Mouse (Mus musculus) left cerebral cortex, adult 8-10 months (tissue): ENCODE measurements around the gene Fcna. TPM values are rescaled to one million over a fixed set of nuclear protein-coding genes. Genes with fewer than 3 reads are reported as not detected.
A peak's percentile ranks its signal among the peaks of the same experiment; 100 is the strongest.

Experiments
- DNase-seq, 2 experiments: peaks; one replicate each; pipeline ENCODE4 v3.0.0; 2022; ENCODE audit warnings: low spot score in 2 of 2
- total RNA-seq, 4 experiments: library from RNA; stranded (reverse); gene quantifications; 2 replicates each; pipeline ENCODE4 v1.2.4; 2022

The Fcna gene
- total RNA-seq, 4 experiments from 2014 or later: 0.46 to 1.2 (median 0.80) TPM

GRCm38 (mm10) chr2:25608671-25609070 is 19.2 kb downstream of the Fcna start:
- no peak for DNase-seq

DNA sequence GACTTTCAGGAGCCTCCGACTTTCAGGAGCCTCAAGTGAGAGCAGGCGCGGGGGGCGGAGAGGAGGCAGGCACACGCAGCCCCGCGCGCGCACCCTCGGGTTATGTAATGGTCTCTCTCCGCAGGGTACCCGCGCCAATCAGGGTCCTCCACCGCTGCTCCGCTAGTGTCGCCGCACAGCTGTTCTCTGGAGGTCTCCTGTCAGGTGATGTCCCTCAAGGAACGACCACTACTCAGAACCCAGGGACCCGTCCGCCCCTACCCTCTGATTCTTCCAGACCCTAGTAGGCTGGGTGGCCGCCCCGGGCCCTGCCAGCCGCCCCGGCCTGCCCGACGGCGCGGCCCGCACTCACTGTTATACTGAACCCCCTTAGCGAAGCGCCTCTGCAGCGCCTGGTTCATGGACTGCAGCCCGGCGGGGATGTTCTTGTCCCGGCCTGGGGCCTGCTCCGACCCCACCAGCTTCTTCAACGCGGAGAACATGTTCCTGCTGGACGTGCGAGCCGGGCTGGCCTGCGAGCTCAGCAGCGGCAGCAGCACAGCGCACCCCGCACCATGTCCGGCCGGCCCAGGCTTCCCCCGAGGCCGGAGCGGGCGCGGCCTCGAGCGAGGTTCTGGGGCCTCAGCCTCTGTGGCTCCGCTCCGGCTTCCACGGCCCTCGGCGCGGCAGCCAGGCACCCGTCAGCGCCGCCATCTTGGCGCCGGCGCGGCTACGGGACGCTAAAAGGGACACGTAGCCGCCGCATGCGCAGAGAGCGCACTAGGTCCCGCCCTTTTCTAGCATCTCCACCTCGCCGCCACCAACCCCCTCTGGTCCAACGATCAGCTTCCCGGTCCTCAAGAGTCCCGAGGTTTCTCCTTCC is 19.8 kb downstream of the Fcna start, which contains the start of gene Rabl6:
Gene Rabl6, minus strand, starts transcription at position 761 of the 862 bp plus-strand sequence.
- peak; percentile 84 to 85 for DNase-seq

- DNase-seq: no peak
These were observed 25.3 kb downstream of the Fcna start for GRCm38 (mm10) chr2:25602526-25602925.

DNA sequence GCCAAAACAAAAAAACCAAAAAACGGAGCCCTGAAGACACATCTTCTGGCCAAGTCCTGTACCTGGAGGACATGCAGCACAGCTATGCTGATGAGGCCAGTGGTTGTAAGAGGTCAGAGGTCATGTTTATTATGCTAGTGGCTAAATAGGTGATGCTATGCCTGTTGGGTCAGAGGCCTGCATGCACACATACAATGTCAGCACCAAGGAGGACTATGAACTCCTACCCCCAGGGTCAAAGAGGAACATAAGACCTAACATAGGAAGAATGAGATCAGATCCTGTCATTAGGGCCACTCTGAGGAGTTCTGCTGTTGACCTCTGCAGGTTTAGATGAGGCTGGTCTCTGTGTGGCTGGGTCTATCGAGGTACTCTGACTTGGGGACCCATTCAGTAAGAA is 27.8 kb downstream of the Fcna start:
- no peak for DNase-seq

DNA sequence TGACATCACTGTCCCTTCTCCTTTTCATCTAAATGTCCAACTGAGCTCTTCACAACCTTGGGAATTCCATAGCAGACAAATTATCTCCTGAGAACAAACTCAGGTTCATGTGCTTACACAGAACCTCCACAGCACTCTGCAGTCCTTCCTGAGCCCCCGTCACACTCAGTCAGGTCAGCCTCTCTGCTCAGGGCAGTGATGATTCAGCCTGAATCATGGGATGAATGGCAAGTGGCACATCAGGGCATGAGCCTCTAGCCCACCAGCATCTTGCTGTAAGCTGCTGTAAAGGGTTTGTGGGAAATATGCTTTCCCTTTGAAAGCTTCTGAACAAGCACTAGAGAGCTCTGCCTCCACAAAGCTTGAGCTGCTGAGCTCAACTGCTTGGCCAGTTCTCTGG is 29.1 kb downstream of the Fcna start:
- no peak for DNase-seq

DNA sequence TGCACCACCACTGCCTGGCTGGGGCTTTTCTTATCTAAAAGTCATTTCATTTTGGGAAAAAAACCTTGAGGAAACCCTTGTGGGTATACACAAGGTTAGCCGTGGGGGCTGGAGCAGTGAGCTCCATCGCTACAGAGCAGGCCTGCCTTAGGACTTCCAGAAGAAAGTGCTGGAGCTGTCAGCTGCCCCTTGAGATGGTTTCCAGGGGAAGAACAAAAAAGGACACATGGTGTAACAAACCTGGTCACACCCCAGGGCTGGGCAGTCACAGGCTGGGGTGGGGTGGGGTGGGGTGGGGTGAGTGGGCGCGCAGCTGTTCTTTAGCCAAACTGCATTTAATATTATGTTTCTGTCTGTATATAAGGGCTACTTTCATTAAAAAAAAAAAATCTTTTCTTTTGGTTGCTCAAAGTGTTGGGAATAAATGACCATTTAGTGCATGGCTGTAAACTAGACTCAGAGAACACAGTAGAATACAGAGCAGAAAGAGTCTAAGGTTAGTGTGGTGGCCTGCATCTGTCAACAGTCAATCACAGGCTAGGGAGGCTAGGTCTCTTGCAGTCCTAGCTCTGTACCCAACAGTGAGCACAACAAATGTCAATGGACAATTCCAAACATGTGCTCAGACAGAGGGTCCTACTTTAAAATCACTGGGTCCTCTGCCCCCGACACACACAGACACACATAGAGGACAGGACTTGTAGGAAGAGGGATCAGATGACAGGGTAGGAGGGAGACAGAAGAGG is 30.9 kb downstream of the Fcna start:
- DNase-seq: no peak

- no peak for DNase-seq
These were observed 36.0 kb downstream of the Fcna start for GRCm38 (mm10) chr2:25591863-25592262.

GRCm38 (mm10) chr2:25588227-25588907 is 39.5 kb downstream of the Fcna start:
- no peak for DNase-seq

DNA sequence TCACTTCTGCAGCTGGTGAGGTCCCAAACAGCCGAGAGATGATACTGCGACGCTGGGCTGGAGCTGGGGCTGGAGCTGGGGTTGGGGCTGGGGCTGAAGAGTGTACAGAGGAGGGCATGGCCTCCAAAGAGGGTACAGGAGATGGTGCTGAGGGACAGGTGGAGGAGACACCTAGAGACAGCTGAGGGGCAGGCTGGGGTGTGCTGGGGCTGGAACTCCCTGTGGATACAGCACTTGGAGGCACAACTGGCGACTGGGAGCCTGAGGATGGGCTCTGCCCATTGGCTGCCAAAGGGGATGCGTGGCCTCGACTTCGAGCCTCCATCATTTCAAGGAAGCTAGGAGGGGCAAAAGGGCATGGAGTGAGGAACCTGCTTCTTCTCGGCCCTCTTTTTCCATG is 40.5 kb downstream of the Fcna start:
- DNase-seq: no peak

GRCm38 (mm10) chr2:25585601-25586000 is 42.2 kb downstream of the Fcna start:
- DNase-seq: no peak

DNA sequence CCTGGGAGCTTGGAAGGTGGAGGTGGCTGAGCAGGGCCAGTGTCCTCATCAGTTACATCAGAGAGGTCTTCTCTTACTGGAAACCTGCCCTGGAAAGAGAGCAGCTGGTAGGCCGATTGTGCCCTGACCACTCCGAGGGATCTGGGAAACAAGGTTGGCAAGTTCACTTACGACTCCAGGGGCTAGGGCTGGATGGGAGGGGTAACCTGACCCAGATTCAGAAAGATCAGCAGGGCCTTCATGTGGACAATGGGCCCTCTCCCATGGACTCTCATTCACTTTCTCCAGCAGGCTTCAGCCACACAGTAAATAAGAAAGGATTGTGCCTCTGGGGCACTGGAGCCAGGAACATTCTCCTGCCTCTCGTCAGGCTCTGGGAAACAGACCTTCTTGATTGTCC is 43.0 kb downstream of the Fcna start:
- DNase-seq: peak in 1 of 2 experiments; percentile 48

- no peak for DNase-seq
These were observed 43.7 kb downstream of the Fcna start for GRCm38 (mm10) chr2:25584152-25584551.

- no peak for DNase-seq
These were observed 44.3 kb downstream of the Fcna start for GRCm38 (mm10) chr2:25583571-25583970.

- DNase-seq: peak in 1 of 2 experiments; percentile 35
These were observed 44.7 kb downstream of the Fcna start for GRCm38 (mm10) chr2:25583120-25583481.

DNA sequence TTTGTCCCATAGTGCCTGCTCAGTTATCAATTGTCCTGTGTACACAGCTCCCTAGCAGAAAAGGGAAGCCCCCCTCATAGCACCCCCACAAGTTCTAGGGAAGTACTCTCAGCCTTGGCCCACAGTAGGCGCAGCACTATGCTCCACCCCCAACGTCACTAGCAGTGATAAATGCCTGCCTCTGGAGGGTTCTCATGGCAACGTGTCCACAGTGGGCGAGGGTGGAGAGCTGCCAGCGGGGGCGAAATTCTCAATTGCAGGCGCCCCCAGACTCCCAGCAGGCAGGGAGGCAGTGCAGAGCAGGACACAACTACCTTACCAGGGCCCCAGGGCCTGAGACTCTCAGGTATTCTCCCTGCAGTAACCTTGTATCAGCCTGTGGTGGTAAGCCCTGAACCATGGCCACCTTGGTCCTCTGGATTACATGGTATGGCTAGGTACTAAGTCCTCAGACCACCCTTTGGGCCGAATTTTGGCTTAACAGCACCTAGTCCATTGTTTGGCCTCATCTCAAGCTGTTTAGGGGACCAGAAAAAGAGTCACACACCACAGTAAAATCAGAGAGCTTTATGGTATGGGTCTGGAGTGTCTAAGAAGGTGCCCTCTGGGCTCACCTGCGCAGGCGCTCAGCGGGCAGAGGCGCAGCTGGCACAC is 45.2 kb downstream of the Fcna start:
- peak; percentile 71 to 87 for DNase-seq

DNA sequence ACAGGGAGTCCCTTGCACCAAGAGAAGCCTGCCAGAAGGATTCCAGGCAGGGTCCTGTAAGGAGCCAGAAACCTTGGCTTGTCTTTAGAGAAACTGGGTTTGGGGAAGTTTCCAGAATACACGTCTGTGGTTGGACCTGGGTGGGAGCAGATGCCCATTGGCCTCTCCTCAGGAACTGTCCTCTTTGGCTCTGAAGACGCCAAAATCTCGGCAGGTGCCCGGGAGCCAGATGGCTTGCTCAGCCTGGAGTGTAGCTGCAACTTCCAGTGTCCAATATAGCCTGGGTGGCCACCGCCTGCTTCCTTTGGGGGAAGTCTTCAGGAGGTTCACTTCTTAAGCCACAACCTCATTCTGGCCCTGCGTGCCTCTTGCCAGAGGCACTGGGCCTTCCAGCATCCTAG is 45.9 kb downstream of the Fcna start:
- peak in 1 of 2 experiments; percentile 53 for DNase-seq

- peak; percentile 72 to 74 for DNase-seq
These were observed 46.5 kb downstream of the Fcna start, which contains the start of gene Ajm1 for GRCm38 (mm10) chr2:25581294-25581864. TSS of gene Ajm1 (minus strand) at chr2:25581757.

DNA sequence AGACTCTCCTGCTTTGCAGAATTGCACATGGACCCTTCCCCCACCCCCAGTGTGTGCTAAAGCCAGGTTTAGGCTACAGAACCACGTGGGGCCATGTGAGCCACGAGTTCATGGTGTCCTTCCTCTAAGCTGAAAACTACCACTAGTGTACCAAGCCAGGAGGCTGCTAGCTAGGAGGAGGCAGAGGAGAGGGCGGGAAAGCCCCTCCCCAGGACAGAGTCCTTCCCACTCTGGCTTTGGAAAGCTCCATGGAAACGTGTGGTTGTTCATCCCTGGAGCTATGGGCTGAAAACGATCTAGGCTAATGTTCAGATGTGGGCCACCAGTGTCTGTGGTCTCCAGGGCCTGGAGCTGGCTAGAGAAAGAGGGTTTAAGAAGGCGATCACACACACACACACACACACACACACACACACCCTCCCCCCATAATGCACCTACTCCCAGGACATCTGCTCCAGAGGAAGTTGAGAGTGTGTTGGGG is 47.2 kb downstream of the Fcna start:
- peak; percentile 36 to 58 for DNase-seq

DNA sequence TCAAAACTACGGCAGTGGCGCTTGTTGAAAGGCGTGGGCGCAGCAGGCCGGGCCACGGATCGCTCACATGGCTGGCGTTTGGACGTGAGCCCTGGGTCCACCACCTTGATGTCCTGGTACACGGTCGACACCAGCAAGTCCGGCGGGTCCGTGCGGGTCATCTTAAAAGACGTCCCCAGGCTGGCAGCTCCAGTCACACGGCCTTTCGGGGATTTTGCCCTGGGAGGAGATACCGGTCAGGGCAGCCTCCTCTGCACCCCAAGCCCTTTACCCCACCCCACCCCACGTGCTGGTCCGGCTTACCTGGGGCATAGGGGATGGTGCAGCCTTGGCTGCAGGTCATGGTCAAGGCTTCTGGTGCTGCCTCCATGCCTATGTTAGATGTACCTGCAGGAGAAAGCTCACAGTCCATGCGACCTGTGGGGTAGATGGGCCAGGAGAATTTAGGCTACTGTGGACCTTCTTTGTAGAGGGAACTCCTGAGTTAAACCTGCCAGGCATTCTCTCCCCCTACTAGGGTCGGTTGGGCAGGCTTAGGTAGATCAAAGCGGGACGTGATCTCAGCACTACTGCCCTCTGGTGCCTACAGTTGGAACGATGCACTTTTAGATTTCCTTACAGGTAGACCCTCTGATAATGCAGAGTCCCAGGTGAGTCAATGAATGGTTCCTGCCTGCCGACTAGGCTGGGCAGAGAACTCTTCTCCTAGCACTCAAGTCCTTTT is 47.9 kb downstream of the Fcna start:
- DNase-seq: peak; percentile 32 to 55
